Mouse (Mus musculus) adrenal gland, adult 8-10 months (tissue): ENCODE results near the gene Arl15. TPM values are rescaled to one million over a fixed set of nuclear protein-coding genes. Genes with fewer than 3 reads are reported as not detected.
"Not testable (repeated sequence)": the region's sequence is repeated elsewhere in the genome, so short reads cannot be mapped to it uniquely, and the experiment has no call there.

Experiments
- DNase-seq: peaks from one replicate; pipeline ENCODE4 v3.0.0; 2022
- total RNA-seq, 4 experiments: library from RNA; stranded (reverse); gene quantifications; 2 replicates each; pipeline ENCODE4 v1.2.4; 2022

The Arl15 gene
- 10 to 100 TPM; 30.3 to 36.2 (median 32.6) TPM for total RNA-seq

DNA sequence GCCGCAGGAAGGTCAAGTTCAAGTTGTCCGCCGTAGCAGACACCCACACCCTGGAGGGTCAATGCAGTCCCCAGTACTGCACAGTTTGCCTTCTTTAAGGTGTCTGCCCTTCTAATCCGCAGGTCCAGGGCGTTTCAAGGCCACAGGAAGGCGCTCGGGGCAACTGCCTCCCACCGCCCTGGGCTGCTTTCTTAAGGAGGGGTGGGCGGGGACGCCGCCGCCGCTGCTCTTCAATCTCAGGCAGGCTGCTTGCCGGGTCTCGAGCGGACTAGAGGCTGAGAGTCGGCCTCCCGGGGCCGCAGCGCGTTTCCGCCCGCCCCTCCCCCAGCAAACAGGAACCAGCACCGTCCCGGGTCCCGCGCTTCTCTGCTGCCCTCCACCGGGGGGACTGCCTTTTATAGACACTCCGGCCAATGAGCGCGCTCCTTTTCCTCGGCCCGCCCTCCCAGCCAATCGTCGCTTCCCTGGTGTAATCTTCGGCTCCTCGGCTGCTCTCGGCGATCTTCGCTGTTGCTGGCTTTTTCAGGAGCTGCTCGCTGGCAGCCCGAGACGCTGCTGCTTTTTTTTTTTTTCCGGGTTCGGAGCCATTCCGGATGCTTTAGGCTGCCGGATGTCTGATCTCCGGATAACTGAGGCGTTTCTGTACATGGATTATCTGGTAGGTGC lies at the start of gene Arl15:
TSS of gene Arl15 (plus strand) at position 467 of the 666 bp plus-strand sequence.
- peak; percentile 96 for DNase-seq

DNA sequence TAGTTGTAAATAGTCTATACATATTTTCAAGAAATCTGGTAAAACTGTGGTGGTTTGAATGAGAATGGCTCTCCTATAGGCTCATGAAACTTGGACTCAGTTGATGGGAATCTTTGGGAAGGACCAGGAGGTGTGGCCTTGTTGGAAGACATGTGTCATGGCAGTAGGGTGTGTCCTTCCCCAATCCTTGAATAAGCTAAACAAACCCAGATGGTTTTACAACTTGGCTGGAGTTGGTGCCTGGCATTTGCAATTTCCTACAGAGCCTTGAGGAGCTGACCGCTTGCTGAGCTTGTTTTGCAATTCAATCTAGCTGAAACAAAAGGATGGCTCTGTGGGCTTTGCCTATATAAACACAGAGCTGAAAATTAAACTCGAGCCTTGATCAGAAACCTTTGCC lies 49.0 kb upstream of the Arl15 start:
- no peak for DNase-seq

DNA sequence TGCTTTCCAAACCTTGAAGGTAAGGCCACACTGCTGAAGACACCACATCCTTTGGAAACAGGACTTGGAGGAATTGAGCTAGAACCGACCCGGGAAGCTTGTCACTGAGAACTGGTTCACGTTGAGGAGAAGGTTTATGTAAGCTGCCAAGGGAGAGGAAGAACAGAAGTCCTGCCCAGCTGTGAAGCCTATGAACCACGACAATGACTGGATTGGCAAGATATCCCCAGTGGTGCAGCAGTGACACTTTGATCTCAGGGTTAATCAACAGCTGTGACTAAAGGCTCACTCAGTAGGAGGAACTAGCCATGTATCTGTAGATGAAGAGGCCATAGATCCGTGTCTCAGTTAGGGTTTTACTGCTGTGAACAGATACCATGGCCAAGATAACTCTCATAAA lies 43.5 kb upstream of the Arl15 start:
- DNase-seq = no peak

DNA sequence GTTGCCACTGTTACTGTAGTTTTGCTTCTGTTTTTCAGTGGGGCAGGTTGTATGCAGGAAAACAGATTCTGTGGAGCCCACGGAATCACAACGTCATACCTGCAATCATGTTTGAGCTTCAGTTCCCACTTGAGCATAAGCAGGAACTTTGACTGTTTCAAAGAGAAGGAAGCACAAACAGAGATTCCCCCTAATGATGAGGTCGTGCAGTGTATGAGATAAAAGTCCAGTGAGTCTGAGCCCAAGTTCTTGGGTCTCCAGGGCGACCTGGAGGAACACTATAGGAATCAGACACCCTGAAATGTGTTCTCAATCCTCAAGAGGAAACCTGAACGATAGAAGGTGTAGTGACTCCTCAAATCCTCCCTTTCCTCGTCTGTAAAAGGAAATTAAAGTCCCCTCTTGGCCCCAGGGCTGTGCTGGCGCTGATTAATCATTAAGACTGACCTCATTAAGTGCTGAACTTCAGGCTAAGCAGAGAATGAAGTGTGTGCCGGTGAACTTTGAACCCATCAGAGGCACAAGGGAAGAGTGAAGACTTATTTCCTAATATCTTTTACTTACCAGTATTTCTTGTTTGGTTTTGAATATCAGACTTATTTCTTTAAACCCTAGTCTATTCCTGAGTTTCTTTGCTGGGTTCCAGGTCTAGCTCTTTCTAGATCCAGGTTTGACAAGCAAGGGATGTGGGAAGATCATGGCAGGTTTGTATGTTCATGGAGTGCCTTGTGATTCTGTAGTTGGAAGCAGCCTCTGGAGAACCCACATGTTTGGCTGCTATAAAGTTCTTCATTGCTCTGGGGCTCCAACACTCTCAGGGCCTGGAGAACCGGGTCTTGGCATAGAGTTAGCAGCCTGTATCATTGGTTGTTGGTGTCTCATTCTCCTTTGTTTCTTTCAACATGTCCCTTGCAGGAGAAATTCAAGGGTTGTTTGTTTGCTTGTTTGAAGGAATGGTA lies 39.3 kb upstream of the Arl15 start:
- no peak for DNase-seq

DNA sequence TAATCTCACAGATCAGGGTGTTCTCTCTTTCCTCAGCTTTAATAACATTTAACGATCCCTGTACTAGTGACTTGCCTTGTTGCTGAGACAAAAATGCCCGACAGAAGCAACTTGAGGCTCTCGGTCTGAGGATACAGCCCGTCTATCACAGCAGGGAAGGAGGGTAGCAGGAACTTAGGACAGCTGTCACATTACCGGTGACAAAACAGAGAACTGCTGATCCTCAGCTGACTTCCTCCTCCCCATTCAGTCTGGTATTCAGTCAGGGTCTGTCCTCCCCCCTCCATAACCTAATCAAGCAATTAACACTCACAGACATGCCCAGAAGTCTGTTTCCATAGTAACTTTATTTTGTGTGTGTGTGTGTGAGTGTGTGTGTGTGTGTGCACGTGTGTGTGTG lies 38.5 kb upstream of the Arl15 start:
- DNase-seq = no peak

DNA sequence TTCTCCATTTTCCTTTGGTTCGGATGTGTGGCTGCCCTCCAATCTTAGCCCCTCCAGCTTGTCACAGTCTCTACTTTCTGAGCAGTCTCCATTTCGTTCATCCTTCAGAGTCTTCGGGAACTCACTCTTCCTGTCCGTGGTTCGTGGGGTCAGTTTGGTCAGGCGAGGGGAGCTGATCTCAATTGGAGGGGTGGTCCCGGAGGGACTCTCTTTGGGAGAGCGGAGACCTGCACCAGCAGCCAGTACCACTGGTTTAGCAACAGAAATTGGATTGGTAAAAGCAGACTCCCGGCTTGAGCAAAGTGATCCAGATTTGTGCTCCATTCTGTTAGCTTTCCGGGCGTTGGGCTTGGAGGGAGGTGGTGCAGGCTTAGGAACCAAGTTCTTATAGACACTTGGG lies 32.6 kb upstream of the Arl15 start:
- DNase-seq = no peak

DNA sequence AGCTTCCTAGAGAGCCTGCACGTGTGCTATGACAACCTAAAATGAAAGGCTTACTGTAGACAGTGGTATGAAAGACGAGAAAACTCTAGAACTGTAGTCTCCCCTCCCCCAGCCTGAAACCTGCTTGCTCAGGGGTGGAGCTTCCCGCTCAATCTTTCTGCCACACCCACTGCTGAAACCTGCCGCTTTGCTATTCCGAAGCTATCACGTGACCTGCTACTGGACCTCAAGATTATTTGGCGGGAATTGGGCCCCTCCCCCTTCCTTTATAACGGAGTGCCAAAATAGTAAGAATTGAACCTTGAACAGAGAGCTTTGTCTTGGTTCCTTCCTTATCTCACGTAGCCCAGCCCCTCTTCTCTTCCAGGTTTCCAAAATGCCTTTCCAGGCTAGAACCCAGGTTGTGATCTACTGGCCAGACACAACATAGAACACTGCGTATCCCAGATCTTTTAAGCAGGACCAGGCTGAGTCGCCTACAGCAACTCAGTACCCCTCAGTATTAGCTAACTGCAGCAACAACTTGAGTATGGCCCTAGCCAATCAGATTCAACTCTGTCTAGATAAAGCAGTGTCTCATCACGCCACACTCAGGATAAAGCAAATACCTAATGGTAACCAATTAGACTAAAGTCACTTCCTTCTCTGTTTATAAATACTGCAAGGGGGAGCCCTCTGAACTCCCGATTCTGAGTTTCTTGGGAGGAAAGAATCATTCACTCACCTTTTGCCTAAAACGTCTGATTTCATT lies 31.4 kb upstream of the Arl15 start:
- DNase-seq = no peak

DNA sequence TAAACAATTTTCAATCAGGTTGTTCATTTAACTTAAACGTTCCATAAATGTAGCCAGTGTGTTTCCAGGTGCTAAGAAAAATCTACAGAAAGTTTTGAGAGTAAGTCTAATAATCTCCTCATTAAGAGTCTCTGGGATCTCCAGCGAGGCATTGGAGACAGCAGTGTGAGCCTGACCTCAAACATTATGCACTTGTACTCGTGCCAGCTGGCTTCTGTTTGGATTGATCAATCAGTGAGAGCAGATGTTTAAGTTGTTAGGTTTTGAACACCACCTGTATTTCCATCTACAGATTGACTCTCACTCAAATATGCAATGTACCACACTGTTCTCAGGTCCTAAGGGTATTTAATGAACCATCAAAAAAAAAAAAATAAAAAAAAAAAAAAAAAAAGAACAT lies 28.9 kb upstream of the Arl15 start:
- no peak for DNase-seq

DNA sequence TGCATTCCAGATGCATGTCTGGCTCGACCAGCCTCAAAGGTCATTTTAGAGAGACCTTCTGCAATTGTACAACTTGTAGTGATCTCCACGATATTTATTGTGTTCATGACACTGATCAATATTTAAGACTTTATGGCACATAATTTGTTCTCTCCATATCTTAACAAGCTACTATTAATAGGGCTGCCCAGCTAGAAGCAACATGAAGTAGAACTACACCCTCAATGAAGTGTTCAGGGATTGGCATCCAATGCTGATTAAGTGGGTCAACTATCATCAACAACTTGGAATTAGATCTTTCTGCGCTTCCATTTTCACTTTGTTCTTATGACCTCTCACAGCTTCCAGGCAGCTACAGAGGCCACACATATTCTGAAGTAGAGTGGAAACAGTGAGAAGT lies 24.5 kb upstream of the Arl15 start:
- no peak for DNase-seq

DNA sequence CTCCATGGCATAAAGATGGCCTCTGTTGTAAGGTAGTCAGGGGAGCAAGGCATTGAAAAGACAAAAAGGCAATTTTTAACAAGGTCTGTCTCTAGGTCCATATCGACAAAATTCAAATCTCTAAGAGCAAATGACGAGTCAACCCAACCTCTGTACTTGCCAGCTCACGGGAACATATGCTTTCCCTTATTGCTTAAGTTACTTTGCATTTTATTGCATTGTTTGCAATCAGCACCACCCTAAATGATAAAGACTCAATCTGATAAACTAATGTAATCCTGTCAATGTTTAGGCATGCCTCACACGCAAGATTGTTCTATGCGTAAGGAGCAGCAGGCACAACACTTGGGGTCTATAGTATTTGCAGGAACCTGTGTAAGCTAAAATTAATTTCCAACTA lies 24.0 kb upstream of the Arl15 start:
- DNase-seq = no peak

DNA sequence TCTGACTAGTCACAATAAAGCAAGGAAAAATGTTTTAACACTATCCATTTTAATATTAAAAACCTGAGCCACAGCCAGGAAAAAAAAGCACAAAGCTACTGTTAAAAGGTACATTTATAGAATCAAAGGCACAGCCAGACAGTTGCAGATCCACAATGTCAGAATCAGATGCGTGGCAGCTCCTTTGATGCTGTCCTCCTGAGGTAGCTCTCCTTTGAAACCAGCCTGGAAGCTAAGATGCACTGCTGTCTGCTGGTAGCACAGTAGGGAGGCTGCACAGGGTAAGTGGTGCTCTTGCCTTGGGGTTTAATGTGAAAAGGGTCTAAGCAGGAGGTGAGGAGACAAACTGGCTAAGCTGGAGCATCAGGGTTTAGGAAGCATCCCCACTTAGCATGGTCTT lies 23.0 kb upstream of the Arl15 start:
- no peak for DNase-seq

DNA sequence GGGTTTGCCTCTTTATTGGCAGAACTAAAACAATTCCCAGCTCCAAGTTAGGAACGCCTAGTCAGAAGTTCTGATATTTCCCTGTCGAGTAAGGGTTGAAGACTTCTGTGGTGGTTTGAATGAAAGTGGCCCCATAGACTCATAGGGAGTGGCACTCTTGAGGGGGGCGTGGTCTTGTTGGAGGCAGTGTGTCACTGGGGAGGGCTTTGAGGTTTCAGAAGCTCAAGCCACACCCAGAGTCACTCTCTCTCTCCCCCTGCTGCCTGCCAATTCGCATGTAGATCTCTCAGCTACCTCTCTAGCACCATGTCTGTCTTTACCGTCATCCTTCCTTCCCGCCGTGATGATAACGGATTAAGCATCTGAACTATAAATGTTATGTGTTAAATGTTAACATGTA lies 19.5 kb upstream of the Arl15 start:
- no peak for DNase-seq

DNA sequence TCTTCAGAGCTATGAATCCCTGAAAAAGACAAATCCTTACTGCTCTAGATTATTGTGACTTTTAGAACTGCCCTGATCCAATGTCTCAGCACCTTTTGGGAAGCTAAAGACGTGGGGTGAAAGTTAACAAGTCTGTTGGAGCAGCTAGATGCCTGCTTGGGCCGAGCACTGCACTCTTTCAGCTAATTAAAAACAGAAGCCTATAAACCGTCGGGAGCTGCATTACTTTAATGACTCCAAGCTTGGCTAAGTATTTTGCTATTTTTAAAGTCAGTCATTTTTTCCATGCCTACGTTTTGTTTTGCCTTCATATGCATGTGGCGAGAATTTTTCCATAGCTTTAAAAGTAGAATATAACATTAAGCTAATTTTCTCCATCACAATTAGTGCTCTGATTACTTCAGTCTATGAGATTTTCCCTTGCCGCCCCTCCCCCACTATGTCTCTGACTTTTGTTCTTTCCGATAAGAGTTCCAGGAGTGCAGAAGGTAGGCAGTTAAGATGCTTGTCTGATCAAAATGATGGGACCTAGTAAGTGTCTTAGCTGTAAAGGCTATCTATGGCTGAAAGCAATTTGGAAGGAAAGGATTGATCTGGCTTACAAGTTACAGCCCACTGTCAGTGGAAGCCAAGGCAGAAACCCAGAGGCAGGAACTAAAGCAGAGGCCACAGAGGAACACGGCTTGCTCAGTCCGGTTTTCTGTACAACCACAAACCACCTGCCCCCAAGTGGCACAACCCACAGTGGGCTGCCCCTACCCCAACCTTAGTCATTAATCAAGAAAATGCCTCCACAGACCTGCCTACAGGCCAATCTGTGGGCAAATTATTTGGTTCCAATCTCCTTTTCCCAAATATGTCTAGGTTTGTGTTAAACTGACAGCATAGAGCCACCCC lies 18.8 kb upstream of the Arl15 start:
- DNase-seq = no peak

DNA sequence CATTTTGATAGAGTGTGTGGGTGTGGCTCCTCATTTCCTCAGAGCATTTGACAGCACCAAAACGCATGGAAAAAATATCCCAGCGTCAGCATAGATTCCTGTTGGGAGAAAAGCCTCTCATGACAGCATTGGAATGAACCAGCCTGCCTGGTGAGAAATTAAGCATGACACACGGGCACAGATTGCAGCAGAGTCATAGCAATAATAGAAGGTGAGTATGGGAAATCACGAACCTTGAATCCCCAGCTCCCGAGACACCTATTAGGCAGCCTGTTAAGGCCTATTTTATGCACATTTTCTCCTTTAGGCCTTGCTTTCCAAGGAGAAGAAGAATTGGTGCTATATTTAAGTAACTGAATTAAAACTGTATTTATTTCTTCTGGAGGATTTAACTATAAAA lies 8.5 kb upstream of the Arl15 start:
- no peak for DNase-seq

DNA sequence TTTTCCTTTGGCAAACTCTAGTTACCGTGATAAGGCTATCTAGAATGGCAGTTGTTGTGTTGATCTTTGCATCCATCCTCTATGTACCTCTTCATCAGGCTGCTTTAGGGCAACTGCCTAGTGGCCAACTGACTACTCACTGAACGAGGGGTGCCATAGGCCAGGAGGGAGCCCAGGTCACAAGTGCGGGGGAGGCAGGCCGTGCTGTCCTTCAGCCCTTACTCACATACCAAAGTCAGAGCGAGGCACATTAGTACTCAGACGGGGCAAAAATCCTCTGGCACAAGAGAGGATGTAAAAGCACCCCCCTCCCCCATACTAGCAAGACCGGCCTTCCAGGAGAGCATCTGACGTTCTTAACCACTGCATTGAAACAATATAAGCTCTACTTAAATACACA lies 7.2 kb upstream of the Arl15 start:
- DNase-seq = no peak

DNA sequence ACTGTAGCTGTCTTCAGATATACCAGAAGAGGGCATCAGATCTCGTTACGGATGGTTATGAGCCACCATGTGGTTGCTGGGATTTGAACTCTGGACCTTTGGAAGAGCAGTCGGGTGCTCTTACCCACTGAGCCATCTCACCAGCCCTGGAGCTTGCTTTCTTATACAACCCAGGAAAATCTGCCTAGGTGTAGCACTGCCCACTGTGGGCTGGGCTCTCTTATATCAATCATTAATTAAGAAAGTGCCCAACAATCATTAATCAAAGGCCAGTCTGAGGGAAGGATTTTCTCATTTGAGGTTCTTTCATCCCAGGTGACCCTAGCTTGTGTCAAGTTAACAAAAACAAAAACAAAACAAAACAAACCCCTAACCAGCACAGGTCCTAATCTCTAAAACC lies 4.3 kb upstream of the Arl15 start:
- not testable (repeated sequence) for DNase-seq

DNA sequence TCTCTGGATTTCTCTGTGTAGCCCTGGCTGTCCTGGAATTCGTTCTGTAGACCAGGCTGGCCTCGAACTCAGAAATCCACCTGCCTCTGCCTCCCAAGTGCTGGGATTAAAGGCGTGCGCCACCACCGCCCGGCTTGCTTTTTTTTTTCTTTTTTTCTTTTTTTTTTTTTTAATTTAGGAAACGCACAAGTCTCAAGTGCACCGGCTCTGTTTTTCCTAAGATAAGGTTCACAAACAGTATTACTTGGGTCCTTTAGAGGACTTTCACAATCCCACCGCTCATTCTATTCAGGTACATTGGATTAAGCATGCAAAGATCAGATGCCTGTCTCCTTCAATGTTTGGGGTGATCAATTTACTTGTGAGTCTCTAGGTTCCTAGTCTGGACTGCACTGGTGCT lies 668 bp upstream of the Arl15 start:
- no peak for DNase-seq

DNA sequence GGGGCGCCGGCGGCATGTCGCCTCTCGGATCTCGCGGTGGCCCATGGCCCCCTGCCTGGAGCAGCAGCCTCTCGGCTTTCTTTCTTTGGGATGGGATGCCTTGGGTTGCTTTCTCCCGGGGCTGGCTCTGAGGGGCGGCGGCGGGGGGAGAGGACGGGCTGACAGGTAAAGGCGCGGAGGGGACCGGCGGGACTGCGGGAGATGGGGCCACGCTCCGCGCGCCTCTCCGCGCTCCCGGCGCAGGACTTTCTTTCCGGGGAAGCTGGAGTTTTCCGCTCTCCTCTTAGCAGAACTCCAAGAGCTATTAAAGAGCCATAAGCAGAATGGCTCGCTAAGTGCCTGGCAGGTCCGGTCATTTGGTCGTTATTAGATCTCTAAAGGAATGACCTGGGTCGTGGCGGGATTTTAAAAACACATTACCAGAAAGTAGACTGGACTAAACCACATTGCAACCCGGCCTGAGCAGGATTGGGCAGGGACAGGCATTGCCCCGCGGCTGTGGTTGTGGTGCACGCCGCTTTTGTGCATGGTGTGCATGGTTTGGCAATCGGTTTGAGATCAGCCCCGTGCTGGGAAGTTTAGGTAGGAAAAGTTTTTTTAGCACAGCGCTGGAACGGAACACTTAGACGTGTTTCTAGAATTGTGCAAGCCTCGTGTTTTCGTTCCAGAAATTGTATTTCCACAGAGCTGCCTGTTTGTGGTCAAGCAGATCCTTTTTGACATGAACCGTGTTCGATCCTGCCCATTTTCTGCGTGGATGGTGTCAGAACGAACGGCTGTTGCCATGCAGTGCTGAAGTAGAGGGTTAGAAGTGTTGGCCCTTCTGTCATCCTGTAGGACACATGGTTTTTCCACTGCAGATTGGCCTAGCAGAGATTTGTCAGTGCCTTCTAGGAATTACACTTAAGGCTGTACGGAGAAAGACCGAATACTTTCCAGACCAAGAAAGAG lies 675 bp downstream of the Arl15 start:
- DNase-seq = peak; percentile 53

DNA sequence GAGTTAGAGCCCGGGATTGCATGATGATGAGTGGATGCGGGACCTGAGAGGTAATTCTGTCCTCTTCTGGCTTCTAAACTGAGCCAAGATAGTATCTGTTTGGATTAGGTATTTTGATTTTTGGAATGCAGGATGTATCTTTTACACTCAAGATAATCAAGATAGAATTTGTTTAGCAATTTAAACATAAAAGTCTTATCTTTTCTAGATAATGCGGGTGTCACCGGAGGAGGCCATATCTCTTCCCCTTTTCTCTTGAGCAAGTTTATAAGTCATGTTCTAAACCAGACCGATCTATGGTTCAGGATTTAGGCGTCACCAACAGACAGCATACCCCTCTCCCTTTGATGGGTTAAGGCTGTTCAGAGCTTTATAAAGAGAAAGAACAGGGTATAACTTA lies 3.1 kb downstream of the Arl15 start:
- DNase-seq = no peak

DNA sequence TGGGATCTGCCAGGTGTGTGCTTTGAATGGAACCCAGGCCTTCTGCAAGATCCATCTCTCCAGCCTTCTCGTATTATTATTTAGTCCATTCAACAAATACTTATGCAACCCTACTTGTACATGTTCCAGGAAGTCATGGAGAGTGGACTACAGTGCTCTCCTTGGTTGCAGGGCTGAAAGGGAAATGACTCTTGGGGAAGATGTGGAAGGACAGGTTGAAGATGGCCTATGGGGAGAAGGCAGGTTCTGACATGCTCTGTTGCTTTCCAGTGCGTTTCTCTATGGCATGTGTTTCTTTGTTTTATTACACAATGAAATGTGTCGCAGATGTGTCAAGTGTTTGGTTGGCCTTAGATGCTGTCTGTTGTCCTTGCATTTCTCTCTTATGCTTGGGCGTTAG lies 5.1 kb downstream of the Arl15 start:
- no peak for DNase-seq

DNA sequence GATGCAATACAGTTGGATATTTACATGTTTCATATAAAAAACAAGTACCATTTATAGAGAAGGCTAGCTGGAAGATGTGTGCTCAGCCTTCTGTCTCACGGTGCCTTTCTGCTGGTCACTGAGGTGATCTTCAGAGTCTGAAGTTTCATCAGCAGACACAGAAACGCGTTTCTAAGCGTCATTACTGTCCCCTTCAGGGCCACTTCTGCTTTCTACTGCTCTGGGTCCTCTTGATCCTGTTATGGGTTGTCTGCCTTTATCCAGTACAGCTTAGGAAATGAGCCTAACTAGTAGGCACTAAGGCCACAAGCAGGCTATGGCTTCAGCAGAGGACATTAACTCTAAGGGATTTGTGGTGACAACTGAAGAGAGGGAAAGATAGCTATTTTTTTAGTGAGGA lies 5.9 kb downstream of the Arl15 start:
- DNase-seq = no peak
